Mouse (Mus musculus) liver, adult (tissue): ENCODE data around the gene BC052040.

Experiments used
- GATA4 ChIP-seq: IDR thresholded peaks from 2 replicates; pipeline ENCODE4 v1.6.1; 2014; ENCODE audit warnings: mild to moderate bottlenecking, low read length; ENCODE audit not compliant: insufficient replicate concordance

BC052040 gene

GRCm38 (mm10) chr2:115581241-115581988, at the start of gene BC052040:
BC052040 (plus strand) TSS chr2:115581716.
- no peak for TF ChIP-seq GATA4

DNA sequence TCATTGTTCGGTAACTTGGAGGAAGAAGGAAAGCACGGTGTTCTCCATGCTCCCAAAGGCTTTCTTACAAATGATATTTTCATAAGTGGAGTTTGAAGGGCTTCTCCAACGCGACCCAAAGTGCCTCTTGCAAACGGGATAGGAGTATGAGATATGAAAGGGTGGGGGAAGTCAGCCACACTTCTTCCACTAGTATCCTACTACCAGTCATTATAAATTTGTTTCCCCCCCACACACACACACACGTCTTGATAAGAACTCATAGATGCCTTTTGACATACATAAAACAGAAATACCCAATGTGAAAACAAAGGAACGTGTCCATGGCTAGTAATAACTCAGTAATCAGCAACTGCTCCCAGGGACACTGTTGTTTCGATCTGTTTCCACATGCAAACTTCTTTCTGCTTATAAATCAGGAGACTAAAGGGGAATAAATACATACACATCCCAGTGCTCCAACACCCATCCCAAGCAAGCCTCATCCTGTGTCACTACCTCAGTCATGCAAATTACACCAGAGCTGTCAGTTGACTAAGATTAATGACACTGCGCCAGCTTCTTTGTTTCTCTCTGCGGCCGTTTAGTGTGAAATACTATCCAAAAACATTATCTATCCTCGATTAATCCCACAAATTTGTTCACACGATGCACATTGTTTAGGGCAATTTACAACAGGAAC, 43.4 kb upstream of the BC052040 start:
- no peak for TF ChIP-seq GATA4

DNA sequence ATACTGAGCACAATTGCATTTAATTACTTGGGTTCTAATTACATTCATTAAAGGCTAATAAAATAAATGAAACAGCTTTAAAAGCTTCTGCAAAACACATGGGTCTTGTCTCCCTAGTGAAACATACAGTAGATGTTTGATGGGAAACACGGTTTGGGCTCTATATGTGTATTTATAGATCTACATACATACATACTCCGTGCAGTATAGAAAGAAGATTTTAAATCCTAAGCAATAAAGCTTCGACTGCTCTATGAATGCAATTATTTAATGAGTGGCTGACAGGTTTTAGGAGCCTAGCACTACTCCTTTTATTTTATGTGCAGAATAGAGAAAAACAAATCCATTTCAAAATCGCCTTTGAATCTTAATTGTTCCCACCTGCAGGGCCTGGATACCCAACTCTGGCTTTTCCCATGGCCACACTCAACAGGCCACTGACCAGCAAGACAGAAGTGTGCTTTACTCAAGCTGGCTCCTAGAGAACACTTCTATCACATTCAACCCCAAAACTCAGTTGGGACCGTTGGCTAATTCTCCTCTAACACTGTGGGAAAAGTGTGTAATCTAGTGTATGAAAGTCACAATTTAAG, 42.7 kb upstream of the BC052040 start:
- TF ChIP-seq GATA4: no peak

- no peak for TF ChIP-seq GATA4
Measured at GRCm38 (mm10) chr2:115539731-115540130, 41.8 kb upstream of the BC052040 start.

DNA sequence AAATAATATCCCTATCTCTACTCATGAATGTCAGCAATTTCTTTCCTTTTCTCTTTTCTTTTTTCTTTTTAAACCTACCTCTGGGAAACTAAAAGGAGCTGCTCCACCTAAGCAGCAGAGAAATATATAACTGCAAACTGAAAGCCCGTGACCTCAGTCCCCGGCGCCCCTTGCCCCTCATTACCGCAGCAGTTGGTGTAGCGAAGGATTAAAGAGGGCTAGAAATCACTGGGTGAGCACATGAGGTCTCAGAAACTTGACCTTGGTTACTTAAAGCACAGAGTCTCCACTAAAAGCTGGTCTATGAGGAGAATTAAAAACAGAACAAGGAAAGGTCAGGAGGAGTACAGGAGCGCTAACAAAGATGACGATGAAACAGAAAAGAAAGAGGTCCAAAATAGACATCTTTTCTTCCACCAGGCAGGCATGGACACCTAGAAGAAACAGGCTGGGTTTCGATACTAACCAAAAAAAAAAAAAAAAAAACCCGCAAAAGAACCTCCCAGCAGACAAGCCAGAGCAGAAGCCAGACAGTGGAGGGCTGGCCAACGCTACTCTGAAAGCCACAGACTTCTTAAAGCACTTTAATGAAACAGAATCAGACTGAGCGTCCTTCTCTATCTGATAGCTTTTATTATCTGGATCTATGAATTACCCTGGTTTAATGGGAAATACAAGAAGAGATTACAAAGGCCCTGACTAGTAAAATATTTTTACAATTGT, 39.0 kb upstream of the BC052040 start:
- no peak for TF ChIP-seq GATA4

- TF ChIP-seq GATA4: no peak
Measured at GRCm38 (mm10) chr2:115543212-115543611, 38.3 kb upstream of the BC052040 start.

DNA sequence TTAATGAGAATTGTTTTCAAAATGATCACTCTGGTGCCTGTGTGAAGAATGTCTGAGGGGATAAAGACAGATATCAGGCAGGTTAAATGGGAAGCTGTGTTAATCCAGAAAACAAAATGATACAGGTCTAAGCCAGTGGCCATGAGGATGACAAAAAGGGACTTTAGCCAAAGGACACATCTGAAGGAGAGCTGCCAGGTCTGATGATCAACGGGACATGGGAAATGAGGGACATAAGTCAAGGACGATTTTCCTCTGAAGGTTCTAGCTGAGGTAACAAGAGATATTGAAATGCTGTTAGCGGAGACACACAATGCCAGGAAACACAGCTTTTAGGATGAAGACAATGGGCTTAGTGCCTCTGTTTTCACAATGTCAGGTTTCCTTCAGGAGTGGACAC, 29.6 kb upstream of the BC052040 start:
- peak; percentile 11; the same call in 1 of the 2 replicates for TF ChIP-seq GATA4

GRCm38 (mm10) chr2:115562155-115562827, 19.2 kb upstream of the BC052040 start:
- TF ChIP-seq GATA4: no peak

DNA sequence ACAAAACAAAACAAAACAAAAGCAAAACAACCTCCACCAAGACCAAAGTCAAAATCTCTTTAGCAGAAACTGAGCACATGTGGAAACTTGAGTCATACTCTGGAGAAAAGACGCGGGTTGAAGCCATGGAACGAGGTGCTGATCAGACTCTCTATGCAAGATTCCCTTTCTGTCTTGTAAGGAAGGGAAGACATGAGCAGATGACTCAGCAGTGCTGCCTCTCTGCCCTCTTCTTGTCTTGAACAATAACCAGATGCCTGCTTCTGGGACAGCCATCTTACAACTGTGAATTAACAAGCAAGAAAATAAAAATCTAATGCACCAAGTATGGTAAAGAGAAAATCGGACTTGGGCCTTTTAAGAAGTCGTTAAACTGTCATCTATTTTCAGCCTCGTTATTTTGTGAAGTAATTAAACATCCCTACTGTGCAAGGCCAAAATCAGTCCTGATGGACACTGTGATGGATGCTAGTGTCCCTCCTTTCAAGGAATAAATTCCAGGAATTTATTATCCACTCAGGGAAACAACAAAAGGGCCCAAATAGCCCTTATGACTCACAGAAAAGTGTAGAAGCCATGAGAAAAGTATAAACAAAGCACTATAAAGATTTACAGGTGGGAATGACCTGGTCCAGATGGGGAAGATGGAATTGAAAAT, 18.0 kb upstream of the BC052040 start:
- TF ChIP-seq GATA4: no peak

GRCm38 (mm10) chr2:115571996-115572395, 9.5 kb upstream of the BC052040 start:
- no peak for TF ChIP-seq GATA4

DNA sequence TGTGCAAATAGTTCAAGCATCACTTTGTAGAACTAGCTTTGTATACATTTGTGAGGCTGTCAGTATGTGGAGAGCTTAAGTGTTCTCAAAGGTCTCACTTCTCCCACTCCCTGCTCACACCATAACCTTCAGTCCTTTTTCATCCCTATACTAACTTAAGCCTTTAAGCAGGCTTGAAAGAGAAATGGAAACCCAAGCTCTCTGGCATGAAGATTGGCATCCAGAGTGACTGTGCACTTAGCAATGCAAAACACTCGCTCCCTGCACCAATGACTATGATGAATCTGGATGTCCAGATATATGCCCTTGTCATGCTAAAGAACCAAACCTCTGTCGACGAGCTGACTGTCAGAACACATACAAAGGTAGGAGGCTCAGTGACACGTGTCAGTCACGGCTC, 6.7 kb upstream of the BC052040 start:
- TF ChIP-seq GATA4: no peak

DNA sequence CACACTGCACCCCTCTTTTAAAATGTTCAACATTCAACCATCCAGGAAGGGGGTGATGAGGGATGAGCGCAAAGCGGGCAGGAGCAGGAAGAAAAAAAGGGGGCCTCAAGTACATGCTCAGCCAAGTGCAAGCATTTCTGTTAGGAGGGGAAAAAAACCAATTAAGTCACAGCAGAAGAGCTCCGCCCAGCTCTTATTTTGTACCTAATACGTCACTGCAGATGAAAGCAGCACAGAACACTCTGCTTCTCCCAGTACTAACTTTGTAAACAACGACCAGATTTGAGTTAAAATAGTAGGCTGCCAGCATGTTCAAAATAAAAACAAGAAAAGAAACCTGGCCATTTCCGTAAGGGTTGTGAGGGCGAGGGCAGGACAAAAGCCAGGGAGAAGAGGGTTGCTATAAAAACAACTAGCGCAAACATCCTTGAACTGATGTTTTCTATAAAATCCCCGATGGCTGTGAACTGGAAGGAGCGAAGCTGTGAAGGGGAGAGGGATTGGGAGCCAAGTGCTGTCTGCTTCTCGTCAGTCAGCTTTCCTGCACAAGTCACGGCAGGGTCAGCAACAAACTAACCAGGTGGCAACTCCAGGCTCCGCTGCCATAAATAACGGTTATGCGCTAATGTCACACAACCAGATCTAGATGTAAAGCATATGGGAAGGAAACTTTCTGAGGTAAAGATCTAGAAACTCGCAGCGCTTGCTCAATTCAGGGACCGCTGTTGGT, 2.2 kb upstream of the BC052040 start:
- TF ChIP-seq GATA4: no peak

DNA sequence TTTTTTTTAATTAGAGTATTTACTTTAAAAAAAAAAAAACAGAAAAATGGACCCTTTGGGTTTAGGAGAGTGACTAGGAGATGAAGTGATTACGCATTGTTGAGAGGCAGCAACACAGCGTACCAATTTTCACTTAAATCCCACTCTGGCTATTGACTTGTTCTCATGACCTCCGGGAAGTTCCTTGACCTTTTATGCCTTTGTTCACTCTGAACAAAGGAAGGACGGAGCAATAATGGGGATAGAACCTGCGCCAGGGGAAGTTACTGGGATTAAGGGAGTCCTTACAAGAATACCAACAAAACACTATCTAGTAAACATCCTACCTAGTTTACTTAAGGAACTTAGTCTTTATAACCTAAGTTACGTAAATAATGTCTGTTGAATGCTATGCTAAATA, 1.5 kb upstream of the BC052040 start:
- no peak for TF ChIP-seq GATA4

GRCm38 (mm10) chr2:115581989-115582608, 583 bp downstream of the BC052040 start:
- TF ChIP-seq GATA4: no peak

GRCm38 (mm10) chr2:115583776-115584175, 2.3 kb downstream of the BC052040 start:
- TF ChIP-seq GATA4: no peak
